Mouse (Mus musculus) liver, adult (tissue): Measurements from ENCODE around the gene Baz1b.

Experiments used
- GATA4 ChIP-seq: IDR thresholded peaks from 2 replicates; pipeline ENCODE4 v1.6.1; 2014; ENCODE audit warnings: mild to moderate bottlenecking, low read length; ENCODE audit not compliant: insufficient replicate concordance

Baz1b gene

DNA sequence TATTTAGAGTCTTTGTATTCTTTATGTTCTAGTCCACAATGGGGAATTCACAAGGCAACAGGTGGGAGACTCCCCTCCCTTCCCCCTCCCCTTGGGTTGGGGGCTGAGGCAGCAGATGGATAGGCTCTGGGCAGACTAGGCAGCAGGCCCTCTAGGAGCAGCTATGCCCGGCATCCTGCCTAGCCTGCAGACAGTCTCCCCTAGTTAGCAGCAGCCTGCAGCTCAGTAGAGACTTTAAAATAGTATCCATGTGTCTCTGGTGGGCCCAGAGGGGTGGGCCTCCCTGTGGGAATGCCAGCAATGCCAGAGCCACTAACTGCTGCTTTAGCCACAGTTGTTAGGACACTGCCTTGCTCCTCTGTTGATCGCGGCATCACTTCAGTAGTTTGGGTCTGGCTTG lies 55.5 kb downstream of the Baz1b start:
- no peak for TF ChIP-seq GATA4

DNA sequence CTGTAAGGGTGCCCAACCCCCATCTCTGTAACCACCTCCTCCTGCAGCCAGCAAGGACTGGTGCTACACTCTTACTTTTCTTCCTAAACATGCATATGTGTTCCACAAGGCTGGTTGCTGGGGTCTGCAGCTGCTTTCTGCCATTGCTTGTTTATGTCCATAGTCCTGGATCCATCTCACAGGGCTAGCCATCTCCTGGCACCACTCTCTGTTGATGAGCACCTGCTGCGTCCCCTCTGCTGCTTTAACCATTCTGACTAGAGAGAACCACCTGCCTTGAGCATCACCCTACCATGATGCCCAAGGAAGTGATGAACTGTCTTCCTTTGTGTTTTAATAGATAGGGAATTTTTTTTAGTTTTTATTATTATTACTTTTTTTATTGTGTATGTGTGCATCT lies 56.1 kb downstream of the Baz1b start:
- no peak for TF ChIP-seq GATA4

DNA sequence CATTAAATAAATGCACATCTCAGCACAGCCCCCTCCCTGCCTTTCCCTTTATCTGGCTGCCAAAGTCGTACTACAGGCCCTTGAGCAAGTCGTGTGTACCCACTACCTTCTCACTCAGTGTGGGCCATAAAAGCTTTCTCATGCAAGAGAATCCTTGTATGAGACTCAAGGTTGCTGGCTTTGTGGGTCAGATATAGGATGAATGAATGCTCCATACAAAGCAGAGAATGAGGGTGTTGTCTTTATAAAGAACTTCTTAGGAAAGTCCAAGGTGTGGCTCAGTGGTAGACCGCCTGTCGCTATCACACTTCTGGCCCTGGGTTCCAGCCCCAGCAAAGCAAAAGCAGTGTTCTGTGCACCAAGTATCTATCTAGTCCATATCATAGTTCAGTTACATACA lies 59.5 kb downstream of the Baz1b start:
- TF ChIP-seq GATA4, result no peak

DNA sequence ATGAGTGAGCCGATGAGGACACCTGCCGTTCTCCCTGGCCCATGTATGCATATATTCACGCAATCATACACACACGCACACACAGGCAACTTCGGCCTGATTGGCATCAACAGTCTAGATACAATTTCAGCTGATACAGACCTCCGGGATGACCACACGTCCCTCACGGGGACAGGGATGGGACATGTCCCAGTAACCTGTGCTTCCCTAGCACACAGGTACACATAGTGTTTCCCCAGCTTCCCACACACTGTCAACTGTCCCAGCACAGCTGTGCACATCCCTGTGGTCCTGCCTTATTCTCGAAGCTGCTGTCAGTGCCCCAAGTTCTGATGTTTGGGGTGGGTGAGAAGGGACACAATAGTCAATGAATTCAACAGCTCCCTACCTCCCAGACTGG lies 60.3 kb downstream of the Baz1b start:
- TF ChIP-seq GATA4, result no peak

DNA sequence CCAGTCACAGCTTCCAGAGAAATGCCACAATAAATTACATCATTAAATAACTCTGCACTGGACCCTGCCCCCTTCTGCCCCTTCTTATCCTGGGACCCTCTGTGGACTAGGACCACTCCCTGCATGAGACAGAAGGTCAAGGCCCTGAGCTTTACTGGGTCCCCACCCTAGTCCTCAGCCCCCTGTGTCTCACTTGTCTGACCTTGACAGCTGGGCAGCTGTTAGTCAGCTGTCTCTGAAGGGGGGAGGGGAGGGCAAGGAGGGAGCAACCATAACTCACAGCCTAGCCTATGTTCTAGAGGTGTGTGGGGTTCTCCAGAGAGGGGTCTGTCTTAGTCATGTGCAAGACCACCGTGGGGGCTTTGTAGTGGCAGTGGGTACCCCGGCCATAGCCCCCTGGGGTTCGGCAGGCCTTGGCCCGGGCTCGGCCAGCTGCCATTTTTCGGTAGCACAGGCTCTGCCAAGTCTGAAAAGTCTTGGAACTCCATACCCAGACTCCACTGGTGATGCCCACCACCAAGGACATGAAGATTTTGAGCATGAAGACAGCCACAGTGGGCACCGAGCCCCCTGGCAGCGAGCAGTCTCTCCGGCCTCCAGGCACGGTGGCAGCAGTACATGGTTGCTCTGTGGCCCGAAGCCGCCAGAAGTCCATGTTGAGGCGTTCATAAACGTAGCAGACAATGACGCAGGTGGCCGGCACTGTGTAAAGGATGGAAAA lies 62.1 kb downstream of the Baz1b start:
- TF ChIP-seq GATA4, result no peak

DNA sequence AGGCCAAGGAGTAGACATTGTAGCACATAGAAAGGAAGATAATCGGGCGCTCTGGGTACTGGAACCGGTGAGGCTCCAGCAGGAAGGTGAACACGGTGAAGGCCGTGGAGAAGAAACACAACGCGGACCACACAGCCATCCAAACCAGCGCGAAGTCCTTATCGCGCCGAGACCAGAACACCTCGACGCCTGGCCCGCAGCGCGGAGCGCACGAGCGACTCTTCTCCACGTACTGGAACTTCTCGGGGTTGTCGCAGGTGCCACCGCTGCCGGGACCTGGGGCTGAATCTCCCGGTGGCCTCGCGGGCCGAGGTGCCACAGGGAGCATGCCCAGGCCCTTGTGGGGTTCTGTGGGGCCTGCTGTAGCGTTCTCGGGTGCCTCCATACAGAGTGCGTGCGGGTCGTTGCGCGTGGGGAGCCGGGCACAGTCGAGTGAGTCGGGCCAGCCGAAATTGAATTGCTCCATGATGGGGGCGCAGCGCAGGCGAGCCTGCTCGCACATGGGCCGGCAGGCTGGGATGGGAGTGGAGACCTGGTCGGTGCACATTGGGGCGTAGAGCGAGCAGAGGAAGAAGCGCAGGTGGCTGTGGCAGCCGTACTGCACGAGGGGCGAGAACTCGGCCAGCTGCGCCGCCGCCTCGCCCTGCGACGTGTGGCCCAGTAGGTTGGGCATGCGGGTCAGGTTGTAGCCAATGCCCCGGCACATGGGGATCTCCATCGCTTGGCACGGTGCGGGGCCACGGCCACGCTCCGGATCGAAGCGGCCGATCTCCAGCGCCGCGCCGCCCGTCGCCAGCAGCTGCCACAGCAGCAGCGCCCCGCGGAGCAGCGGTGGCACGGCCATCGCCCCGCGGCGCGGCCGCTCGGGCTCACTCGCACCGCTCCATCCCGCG lies 63.4 kb downstream of the Baz1b start:
- TF ChIP-seq GATA4, result no peak

DNA sequence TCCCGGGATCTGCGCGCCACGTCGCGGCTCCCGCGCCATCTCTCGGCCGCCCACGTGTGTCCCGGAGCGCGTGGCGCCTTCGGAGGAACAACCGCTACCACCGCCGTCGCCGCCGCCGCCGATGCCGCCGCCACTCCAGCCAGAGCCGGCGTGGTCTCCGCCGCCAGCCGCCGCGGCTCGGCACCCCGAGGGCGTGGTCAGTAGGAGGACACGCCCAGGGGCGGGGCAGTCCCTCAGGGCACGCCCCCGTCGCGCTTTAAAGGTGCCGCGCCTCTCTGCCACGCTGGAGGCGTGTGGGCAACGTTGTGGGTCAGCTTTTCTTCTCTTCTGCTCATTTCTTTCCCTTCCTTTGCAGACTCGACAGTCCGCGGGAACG lies 64.0 kb downstream of the Baz1b start, which contains the start of gene Fzd9:
TSS of gene Fzd9 (minus strand) at position 152 of the 376 bp plus-strand sequence.
- TF ChIP-seq GATA4, result no peak

DNA sequence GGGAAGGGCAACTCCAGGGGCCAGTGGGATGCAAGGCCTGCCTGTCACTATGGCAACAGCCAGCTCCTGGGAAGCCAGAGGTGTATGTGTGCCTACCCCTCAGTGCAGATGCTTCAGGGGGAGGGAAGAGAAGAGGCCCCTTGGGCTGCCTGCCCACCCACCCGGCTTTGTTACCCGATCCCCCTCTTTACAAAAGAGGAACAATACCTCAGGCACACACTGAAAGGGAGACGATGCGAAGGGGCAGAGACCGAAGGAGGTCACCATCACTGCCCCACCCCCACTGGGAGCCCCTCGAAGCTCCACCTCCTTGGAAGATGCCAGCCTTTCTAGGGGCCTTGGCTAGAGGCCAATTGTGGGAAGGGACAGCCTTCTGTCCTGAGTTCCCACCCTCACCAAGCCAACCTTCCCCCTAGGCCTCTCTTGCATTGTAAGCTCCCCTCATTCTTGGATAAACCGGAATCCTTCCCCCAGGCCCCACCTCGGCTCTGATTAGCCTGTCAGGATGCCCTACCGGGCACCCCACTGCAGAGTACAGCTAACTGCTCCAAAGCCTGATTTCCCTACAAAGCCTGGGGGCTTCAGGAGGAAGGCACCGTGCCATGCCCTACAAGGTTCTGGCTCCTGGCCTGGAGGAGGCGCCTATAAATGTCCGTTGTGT lies 66.8 kb downstream of the Baz1b start:
- no peak for TF ChIP-seq GATA4

DNA sequence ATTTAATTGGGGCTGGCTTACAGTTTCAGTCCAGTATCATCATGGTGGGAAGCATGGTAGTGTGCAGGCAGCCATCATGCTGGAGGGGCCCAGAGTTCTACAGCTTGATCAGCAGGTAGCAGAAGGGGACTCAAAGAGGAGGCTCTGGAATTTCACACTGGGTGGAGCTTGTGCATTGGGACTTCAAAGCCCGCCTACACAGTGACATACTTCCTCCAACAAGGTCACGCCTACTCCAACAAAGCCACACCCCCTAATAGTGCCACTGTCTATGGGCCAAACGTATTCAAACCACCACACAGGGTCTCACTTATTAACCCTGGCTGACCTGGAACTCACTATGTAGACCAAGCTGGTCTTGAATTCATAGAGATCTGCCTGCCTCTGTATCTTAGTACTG lies 69.1 kb downstream of the Baz1b start:
- no peak for TF ChIP-seq GATA4

DNA sequence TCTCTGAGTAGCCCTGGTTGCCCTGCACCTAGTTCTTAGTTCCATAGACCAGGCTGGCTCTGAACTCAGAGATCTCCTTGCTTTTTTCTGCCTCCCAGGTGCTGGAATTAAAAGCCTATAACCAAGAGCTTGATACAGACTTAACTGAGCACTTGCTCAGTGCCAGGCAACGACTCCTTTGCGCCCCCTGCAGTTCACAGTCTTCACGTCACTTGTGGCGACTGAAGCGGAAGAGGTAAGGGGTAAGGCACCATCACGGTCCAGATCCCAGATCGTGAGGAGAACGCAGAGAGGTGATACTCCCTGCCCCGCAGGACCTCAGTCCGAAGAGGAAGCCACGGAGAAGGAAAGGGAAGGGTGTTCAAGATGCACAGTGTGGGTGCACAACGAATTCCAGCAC lies 70.5 kb downstream of the Baz1b start:
- TF ChIP-seq GATA4, result no peak

DNA sequence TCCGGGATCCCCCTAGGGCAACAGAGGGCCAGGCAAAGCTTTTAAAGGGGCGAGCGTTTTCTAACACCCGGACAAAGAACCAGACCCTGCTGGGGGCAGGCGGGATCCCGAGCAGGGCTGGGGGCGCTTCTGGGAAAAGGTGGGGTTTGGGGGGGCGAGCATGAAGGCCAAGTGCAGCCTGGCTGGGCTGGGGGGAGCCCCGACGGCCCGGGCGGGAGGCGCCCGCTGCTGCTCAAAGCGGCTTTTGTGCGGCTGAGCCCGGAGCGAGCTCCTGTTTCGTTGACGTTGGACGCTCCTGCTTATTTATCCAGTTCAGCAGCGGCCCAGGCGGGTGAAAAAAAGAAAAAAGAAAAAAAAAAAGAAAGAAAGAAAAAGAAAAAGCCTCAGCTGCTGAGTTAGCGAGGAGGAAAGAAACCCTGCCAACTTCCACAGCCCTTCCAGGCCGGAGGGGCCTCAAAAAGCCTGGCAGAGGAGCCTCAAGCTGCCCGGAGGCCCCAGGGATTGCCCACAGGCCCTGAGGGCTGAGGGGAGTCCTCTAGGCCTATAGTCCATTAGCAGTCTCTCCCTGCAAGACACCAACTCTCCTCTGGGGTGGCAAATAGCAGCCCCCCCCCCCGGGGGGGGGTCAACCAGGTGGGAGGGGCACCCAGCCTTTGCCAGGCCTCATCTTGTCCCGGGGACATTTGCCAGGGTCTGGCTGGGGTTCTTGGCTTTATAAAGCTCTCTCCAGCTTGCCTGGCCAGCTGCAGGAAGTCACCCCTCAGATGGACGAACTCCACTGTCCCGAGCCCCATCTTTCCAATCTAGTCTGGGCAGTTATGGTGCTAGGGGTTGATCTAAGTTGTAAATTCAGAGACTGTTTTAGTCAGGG lies 71.5 kb downstream of the Baz1b start:
- no peak for TF ChIP-seq GATA4

DNA sequence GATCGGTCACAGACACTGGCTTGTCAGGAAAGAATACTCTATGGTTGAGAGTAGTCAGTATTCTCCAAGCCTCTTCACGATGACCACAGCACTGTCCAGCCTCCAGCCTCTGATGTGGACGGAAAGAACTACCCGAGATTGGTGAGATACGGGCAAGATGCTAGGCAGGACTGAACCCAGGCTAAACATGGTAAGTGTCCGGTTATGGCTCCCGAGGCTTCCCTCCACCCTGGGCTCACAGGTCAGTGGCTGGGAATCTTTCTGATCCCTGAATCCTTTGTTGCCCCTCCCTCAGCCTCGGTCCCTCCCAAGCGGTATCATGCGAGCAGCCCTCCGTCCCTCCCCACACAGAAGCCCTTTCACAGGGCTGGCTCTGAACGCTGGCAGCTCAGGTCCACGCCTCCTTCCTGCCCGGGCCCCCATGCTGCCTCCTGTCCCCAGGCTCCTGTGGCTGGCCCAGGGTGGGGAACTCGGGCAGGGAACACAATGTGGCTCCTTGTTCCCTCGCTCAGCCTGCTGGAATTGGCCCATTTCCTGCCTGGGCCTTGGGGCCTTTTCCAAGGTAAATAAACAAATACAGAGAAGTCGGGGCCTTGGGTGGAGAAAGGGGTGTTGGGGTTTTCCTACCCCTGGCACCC lies 76.9 kb downstream of the Baz1b start:
- no peak for TF ChIP-seq GATA4

DNA sequence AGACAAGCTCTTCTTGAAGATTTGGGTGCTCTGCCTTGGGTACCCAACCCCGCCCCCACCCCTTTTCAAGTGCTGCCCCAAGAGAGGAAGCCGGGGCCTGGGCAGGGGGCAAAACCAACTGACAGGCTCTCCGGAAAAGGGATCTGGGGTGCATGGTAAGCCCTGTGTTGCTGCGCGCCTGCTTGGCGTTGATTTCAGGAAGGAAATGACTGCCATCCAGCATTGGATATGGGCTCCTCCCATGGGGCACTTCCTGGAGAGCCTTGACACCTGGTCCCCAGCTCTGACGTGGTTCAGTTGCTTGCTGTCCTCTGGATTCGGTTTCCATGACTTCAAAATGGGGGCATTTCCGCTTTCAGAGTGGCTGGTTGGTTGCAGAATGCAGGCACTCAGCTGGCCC lies 77.5 kb downstream of the Baz1b start:
- no peak for TF ChIP-seq GATA4

DNA sequence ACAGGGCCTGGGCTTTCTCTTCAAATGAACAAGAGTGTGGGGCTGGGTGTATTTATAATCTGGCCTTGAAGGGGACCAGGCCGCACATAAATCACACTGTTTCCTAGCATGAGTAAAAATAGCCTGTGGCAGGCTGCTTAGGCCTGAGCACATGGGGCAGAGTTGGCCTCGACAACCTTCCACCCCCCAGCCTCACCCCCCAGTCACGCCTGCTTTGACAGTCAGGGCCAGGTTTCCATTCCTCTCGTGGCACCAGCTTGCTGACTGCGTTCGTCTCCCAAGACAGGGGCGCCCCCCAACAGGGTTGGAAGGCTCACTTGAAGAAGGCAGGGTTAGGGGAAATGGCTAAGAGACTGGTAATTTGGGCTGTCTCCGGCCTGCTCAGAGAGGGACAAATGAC lies 82.4 kb downstream of the Baz1b start:
- no peak for TF ChIP-seq GATA4
